Mouse (Mus musculus) small intestine, adult 2 months (tissue): ENCODE results near the gene Ptpn13.

Experiments used
- CTCF ChIP-seq: fragments of 200-500 bp; IDR thresholded peaks from 2 replicates; pipeline ENCODE4 v1.5.1; 2012; ENCODE audit warnings: low read depth, mild to moderate bottlenecking, control low read depth, inconsistent platforms, low read length, moderate library complexity, mixed read lengths; ENCODE audit not compliant: insufficient replicate concordance, insufficient read length; ENCODE audit errors: extremely low read depth
- POLR2A ChIP-seq: fragments of 200-500 bp; IDR thresholded peaks from 2 replicates; pipeline ENCODE4 v1.6.1; 2012; ENCODE audit warnings: low read depth, mild to moderate bottlenecking, control low read depth, inconsistent platforms, low read length, moderate library complexity

DNA sequence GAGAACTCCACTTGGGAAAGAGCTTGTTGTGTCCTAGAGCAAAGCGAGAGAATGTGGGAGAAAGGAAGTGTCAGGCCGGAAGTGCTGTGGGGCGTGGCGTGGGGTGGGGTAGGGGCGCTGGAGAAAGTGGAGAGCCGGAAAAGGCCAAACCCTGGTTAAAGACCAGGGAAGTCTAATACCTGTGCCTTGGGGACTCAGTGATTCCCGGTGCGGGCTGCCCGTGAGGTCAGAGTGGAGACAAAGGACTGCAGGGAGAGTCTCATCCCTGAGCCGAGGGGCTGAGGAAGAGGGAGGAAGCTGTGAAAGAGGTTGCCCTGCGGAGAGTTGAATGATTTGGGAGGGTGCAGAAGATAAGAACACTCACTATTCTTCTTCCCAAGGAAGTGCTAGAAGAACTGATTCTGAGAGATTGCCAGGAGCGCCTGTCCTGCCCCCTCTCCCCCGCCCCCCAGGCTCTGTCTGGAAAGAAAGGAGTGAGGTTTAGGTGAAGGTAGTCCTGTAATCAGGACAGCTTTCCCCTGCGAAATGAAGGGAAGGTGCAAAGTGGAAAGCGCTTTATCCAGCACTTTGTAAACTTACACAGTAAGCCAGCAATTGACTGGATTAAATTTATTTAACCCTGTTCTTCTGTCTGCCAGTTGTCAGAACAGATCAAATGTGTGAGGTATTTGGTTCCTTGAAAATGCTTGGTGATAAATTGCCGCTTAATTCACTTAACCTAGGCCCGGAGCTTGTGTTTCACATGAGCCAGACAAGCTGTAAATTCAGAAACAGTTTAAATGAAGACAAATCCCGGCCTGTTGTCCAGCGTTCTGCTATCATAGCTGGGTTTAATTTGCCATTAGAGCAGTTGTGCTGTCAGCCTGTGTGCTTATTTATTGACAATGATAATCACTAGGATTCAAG lies 11.3 kb downstream of the Ptpn13 start:
- TF ChIP-seq CTCF (no peak), POLR2A (no peak)
